Mouse (Mus musculus) cerebellum, postnatal 10 days (tissue): ENCODE results near the gene Trem3.
A peak's percentile ranks its signal among the peaks of the same experiment; 100 is the strongest.

Experiments used
- DNase-seq, 2 experiments: peaks; one replicate each; pipeline ENCODE4 v3.0.0; 2021; ENCODE audit warnings: mixed read lengths in 2 of 2

Trem3 gene

DNA sequence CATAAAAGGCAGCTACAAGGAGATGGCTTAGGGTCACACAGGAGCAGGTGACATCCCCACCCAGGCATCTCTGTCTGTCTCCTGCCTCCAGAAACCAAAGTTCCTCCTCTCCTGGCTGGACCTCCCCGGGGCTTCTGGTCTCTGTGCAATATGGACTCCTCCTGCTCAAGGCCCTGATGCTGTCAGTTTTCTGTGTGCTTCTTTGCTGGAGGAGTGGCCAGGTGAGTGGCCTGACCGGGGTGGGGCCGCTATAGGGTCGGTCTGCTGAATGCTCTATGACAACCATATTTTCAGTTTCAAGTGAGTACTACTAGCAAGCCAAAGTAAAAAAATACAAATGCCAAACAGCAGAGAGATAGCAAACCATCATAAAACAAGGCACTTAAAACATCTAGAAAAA lies 25.0 kb downstream of the Trem3 start:
- no peak for DNase-seq

DNA sequence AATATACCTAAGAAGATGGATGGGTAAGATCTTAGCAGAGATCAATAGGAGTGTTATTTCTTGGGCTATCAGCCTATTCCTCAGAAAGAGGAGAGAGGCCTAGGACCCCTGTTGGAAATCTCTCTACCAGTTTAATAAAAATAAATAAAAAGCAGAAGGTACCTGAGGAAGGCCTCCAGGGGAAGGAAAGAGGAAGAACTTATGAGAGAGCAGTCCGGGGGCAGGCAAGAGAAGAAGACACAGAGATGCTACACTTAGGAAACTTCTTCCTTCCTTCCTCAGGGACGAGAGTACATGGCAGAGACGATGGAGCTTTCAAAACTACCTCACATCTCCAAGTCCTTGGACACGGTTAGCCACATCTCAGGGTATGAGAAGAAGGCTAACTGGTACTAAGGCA lies 26.5 kb downstream of the Trem3 start:
- no peak for DNase-seq

DNA sequence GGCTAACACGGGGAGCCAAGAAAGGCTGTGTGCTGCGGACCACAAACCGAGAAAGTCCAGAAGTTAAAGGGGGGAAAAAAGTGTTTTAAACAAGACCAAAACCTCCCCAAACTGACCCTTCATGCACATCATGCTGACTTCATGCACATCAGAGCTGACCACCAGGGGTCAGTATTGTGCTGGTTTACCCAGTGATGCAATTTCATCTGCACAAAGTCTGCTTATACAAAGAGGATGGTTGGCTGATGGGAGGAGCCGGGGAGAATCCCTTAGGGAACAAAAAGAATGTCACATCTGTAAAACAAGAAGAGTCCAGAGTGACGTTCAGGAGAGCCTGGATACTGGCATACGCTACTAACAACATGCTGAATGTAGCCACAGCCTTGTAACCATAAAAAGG lies 27.3 kb downstream of the Trem3 start:
- peak; percentile 90 to 94 for DNase-seq

DNA sequence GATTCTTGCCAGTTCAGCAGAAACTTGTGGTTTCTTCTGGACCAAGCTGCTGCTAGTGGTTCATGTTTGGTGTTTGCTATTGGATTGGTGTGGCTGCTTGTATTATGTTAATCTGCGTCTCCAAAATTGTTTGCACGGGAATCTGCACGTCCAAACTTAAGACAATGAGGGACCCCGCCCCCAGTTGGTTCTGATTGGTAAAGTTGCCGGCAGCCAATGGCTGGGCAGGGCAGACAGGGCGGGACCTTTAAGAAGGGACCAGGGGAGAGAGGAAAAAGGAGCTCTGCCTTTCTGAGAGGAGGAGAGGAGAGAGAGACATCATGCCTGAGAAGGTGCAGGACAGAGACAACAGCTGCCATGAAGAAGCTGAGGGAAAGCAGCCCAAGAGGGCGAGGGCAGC lies 28.2 kb downstream of the Trem3 start:
- no peak for DNase-seq

DNA sequence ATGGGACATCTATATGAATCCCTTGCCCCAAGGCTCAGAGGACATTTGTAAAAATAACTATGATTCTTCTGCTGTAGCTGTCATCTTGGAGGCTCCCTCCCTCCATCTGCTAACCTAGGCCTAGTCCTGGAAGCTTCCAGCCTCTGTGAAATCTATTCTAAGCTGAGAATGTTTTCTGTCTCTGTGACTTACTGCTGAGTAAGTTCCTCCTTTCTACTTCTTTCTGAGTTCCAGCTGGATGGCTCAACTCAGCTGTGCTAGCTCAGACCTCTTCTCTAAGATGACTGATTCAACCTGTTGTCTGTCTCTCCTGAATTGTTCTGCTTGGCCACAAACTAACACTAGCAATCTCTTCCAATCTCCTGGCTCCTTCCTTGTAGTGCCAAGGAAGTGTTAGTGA lies 30.8 kb downstream of the Trem3 start:
- no peak for DNase-seq

DNA sequence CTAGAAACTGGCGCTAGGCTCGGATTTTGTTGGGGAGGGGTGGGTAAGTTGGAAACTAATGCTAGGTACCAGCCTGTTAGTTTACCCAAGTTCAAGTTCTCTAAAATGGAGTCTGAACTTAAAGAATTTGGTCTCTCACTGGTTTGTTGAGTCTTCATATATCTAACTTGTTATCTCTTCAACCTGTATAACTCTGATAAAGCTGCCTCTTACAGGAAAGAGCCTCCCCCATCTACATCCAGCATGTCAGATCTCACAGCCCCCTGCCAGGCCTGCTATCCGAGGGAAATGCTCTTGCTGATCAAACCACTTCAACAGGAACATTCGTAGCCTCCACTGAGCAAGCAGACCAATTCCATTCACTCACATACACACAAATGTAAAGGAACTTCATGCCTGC lies 31.4 kb downstream of the Trem3 start:
- no peak for DNase-seq

DNA sequence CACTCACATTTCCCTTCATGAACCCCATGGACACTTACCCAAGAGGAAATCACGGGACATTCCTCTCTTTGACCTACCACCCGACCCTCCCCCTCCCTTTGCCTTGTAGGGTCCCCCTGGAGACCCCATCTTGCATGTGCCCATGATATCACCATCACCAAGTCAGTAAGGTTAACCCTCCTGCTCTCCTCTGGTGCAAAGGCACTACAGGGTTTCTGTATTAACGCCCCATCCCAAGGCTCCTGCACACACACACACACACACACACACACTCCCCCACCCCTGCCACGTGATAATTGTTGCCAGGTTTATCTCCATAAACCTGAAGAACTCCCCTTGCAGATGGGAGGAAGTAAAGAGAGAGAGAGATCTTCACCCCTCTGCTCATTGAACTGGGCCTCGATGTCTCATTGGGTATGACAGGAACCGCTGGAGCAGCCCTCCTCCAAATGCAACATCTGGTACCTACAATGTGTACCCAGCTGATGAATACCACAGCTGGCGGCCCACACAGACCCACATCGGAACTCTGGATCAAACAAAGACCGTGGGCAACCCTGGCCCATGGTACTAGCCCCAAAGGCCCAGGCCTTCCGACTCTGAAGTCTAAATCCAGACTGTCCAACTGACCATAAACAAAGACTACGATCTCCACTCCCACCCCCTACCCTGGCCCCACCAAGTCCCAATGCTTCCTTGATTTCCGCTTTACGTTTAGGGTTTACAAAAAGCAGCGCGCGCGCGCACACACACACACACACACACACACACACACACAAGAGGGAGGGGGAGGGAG lies 33.6 kb downstream of the Trem3 start:
- no peak for DNase-seq

DNA sequence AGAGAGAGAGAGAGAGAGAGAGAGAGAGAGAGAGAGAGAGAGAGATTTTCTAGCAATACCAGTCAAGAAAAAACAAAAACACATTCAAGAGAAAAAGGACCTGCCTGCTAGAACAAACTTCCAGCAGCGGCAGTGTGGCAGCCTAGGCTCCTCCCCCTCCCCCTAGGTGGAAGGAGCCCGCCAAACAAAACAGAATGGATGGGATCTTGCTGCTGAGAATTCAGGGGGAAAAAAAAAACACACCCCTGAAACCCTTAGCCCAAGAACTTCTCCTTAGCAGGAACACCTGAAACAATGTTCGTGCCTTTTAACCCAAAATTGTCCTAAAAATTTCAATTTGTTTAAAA lies 34.1 kb downstream of the Trem3 start:
- DNase-seq = peak; percentile 48 to 54

DNA sequence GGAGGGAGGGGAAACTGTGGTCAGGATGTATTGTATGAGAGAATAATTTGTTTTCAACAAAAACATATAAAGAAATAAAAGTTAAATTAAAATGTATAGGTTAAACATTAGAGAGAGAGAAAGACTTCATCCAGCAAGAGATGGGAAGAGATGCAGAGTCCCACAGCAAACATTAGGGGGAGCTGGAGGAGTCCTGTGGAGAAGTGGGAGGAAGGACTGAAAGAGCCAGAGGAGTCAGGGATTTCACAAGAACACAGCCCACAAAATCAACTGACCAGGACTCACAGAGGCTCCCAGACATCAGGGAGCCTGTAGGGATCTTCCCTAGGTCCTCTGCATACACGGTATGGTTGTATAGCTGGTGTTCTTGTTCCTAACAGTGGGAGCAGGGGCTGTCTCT lies 39.2 kb downstream of the Trem3 start:
- no peak for DNase-seq

DNA sequence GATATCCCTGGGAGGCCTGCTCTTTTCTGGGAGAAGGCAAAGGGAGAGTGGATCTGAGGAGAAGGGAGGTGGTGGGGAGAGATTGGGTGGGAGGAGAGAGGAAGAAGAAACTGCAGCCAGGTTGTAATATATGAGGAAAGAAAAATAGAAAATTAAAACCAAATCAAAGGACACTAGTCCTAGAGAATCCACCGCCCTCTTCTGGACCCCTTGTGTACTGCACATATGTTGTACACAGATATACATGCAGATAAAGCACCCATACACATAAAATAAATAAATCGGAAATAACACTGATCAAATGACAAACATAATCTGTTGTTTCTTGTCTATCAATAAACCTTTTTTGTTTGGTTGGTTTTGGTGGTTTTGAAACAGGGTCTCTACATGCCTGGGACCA lies 39.7 kb downstream of the Trem3 start:
- peak; percentile 17 to 38 for DNase-seq

DNA sequence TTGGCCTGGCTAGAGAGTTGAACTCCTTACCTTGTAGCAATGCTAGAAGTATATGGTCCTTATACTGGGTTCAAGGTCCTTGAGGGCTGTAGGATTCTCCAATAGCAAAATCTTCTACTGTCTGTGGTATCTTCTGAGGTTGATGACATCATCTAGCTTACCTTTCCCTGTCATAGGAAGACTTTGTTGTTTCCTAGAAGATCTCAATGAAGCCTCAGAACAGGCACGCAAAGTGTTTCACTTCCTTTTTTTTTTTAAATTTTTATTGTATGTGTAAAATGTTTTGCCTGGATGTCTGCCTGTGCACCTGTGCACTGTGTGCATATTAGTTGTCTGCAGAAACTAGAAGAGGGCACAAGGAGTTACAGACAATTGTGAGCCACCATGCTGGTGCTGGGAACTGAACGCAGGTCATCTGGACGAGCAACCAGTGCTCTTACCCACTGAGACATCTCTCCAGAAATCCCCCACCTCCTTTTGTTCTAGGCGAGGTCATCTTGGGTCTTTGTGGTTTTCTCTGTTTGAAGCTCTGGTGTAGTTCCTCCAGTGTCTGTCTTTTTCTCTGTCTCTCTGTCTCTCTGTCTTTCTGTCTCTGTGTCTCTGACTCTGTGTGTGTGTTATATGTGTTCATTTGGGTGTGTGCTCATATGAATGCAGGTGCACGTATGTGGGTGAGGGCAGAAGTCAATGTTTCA lies 46.1 kb downstream of the Trem3 start:
- no peak for DNase-seq

DNA sequence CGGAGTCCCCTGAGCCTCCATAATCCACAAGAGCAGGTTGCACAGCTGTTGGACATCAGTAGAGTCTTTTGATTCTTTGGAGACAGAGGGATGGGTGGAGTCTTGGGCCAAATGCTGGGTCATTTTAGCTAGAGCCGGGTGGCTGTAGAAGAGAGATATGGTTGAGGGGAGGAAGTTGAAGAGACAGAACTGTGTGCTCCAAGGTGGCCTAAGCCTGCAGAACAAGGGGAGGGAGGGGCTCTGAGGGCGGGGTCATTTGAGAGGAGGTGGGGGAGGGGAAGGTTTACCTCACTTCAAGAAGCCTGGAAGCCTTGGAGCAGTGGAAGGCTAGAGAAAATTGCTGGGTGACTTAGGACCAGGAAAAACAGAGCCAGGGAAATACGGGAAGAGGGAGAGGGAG lies 51.6 kb downstream of the Trem3 start, which contains the start of gene Treml2:
Treml2 (plus strand) TSS at position 296 of the 400 bp plus-strand sequence.
- no peak for DNase-seq

DNA sequence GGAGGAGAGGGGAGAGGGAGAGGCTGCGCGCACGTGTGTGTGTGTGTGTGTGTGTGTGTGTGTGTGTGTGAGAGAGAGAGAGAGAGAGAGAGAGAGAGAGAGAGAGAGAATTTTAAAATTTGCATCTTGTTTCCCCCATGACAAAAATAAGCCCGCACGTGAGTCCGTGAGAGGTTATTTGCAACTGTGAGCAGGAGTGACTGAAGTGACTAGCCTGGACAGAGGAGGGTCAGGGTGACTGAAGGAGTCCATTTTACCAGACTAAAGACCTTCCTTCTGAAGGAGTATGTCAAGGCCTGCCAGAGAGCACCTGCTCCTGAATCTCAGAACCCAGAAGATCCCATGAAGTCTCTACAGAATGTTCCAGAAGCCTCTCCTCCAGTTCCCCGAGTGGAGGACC lies 52.2 kb downstream of the Trem3 start:
- DNase-seq = no peak

DNA sequence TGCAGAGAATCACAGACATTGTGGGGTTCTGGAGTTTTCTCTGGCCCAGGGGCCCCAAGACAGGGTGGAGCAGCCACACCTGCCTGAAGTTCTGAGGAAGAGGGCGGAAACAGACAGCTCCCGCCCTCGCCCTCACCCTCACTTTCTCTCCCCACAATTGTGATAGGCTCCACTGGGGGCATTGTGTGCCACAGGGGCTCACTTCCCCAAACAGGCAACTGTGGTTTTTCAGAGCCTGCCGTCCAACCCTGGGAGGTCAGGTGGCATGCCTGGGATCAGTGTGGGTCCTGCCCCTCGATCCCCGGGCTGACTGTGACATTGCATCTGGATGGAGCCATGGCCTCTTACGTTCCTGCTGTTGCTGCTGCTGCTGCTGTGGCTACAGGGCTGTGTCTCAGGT lies 52.6 kb downstream of the Trem3 start:
- DNase-seq = no peak

DNA sequence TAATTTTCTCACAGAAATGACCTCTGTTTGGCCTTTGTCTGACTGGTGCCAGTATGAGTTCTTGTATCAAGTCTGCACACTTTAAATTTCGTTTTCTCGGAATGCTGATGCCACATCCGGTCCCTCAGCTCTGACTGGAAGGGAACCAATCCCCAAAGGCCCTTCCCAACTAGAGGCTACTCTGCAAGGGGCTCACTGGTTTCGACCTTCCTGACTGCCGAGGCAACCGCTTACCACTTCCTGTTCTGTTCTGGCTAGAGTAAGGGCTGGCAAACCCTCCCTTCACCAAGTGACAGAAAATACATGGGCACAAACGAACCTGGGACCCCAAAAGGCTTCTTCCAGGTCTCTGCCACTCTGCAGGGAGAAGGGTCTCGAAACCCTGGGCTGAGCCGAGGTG lies 53.3 kb downstream of the Trem3 start:
- no peak for DNase-seq

DNA sequence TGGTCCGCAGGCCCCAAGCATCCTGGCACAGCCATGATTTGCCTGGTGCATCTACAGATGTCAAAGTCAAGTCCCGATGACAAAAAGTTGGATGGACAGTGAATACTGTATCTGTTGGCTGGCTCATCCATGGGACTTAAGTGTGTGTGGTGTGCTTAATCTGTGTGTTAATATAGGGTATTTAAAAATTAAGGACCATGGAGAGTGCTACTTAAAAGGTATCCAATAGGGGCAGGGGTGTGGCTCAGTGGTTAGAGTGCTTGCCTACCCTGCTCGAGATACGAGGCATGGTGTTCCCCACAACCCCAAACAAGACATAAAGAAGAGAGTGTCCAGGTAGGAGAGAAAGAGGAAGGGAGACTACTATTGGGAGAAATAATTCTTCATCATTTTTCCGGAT lies 54.2 kb downstream of the Trem3 start:
- no peak for DNase-seq
